Mouse (Mus musculus) thymus, adult 2 months (tissue): Measurements from ENCODE around the gene BC049352.

Source experiments
- CTCF ChIP-seq: fragments of 200-500 bp; IDR thresholded peaks from 2 replicates; pipeline ENCODE4 v1.5.1; 2012; ENCODE audit warnings: mild to moderate bottlenecking, control low read depth, low read length, moderate library complexity, borderline replicate concordance; ENCODE audit not compliant: control insufficient read depth, poor library complexity, insufficient read depth; ENCODE audit errors: extremely low read depth
- POLR2A ChIP-seq: fragments of 200-500 bp; IDR thresholded peaks from 2 replicates; pipeline ENCODE4 v1.6.1; 2012; ENCODE audit warnings: mild to moderate bottlenecking, low read length, control low read depth, moderate library complexity; ENCODE audit not compliant: control insufficient read depth, poor library complexity, insufficient read depth; ENCODE audit errors: extremely low read depth

DNA sequence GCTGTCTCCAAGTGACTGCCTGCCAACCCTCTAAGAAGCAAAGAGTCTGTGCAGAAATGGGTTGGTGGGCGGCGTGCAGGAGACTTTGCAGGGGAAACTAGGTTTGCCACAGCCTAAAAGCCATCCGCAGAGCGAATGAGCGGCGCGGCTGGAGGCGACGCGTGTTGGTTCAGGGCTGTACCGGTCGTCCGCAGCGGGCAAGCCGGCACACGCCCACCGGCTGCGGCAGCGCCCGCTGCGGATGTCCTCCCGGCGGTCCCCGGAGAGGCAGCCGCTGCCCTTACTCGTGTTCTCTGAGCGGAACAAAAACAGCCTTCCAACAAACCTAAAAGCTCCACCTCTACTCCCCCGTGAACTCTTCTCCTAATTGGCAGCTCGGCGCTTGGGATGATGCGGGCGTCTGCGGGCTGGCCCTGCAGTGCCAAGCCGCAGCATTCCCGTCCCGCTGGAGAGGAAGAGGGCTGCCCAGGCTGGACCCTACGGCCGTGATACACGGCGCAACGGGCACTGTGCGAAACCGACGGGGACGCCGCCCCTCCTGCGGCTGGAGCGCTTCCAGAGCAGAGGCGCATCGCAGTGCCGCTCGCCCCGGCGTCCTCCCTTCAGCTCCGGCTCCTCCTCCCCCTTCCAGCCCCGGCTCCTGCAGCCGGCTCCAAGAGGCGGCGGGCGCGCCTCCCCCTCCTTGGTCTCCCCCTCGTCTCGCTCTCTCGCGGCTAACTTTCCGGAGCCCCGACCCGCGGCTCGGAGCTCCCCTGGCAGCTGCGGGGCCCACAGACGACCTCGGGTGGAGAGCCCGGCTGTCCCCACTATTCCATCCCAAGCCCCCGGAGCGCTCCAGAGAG lies 43.4 kb upstream of the BC049352 start, which contains the start of gene Scn4b:
- TF ChIP-seq CTCF (no peak), POLR2A (no peak)
